Mouse (Mus musculus): ENCODE results near the gene Rpl11. TPM values are rescaled to one million over a fixed set of nuclear protein-coding genes. Genes with fewer than 3 reads are reported as not detected.

Gene Rpl11
- polyA plus RNA-seq, 1 experiment, result 218 TPM

GRCm38 (mm10) chr4:136030968-136031909 lies 22.0 kb downstream of the Rpl11 start:
- 17% methylated on average over 8 of the region's 8 CpGs for WGBS
- TF ChIP-seq CTCF (IDR thresholded peaks at IDR 0.05; ENCODE audit: insufficient read depth, low read length) (no peak), POLR2A (IDR thresholded peaks at IDR 0.05; ENCODE audit: borderline replicate concordance, extremely low read depth, low read depth, low read length) (no peak)
- peaks cover 8% of the 10 kb centered on the region for H3K4me1 ChIP-seq (ENCODE audit: control insufficient read depth, insufficient read depth, low read length)
- DNase-seq, result peak; percentile 20
- H3K4me3 ChIP-seq (replicated peaks; ENCODE audit: extremely low read depth, low read depth, low read length), result no peak overlapping the region

GRCm38 (mm10) chr4:136028689-136029088 lies 24.5 kb downstream of the Rpl11 start:
- 60% methylated on average over 5 of the region's 5 CpGs for WGBS
- TF ChIP-seq POLR2A (IDR thresholded peaks at IDR 0.05; ENCODE audit: borderline replicate concordance, extremely low read depth, low read depth, low read length), result no peak
- no peak for TF ChIP-seq CTCF (IDR thresholded peaks at IDR 0.05; ENCODE audit: insufficient read depth, low read length)
- Histone ChIP-seq H3K4me1 (ENCODE audit: control insufficient read depth, insufficient read depth, low read length) (peaks cover 8% of the 10 kb centered on the region), H3K4me3 (replicated peaks; ENCODE audit: extremely low read depth, low read depth, low read length) (no peak overlapping the region)
- no peak for DNase-seq

- no peak for DNase-seq
- H3K4me1 ChIP-seq (ENCODE audit: control insufficient read depth, insufficient read depth, low read length), result peaks cover 8% of the 10 kb centered on the region
- peak overlapping the region; percentile 6 for H3K4me3 ChIP-seq (replicated peaks; ENCODE audit: extremely low read depth, low read depth, low read length)
- WGBS, result 69% methylated on average over 19 of the region's 19 CpGs
- TF ChIP-seq POLR2A (IDR thresholded peaks at IDR 0.05; ENCODE audit: borderline replicate concordance, extremely low read depth, low read depth, low read length) (no peak), CTCF (IDR thresholded peaks at IDR 0.05; ENCODE audit: insufficient read depth, low read length) (no peak)
These were observed 25.1 kb downstream of the Rpl11 start for GRCm38 (mm10) chr4:136028132-136028564.

- Histone ChIP-seq H3K4me3 (replicated peaks; ENCODE audit: extremely low read depth, low read depth, low read length) (no peak overlapping the region), H3K4me1 (ENCODE audit: control insufficient read depth, insufficient read depth, low read length) (peaks cover 8% of the 10 kb centered on the region)
- WGBS, result 68% methylated on average over 8 of the region's 8 CpGs
- no peak for DNase-seq
- no peak for TF ChIP-seq POLR2A (IDR thresholded peaks at IDR 0.05; ENCODE audit: borderline replicate concordance, extremely low read depth, low read depth, low read length)
- no peak for TF ChIP-seq CTCF (IDR thresholded peaks at IDR 0.05; ENCODE audit: insufficient read depth, low read length)
These were observed 25.7 kb downstream of the Rpl11 start for GRCm38 (mm10) chr4:136027416-136028131.

GRCm38 (mm10) chr4:136025350-136025749 lies 27.9 kb downstream of the Rpl11 start:
- Histone ChIP-seq H3K4me1 (ENCODE audit: control insufficient read depth, insufficient read depth, low read length) (peaks cover 3% of the 10 kb centered on the region; the same call in 1 of the 2 replicates), H3K4me3 (replicated peaks; ENCODE audit: extremely low read depth, low read depth, low read length) (no peak overlapping the region)
- no peak for DNase-seq
- WGBS, result 74% methylated on average over 1 of the region's 1 CpGs
- TF ChIP-seq POLR2A (IDR thresholded peaks at IDR 0.05; ENCODE audit: borderline replicate concordance, extremely low read depth, low read depth, low read length) (no peak), CTCF (IDR thresholded peaks at IDR 0.05; ENCODE audit: insufficient read depth, low read length) (no peak)

GRCm38 (mm10) chr4:136022924-136023323 lies 30.3 kb downstream of the Rpl11 start:
- DNase-seq, result no peak
- Histone ChIP-seq H3K4me1 (ENCODE audit: control insufficient read depth, insufficient read depth, low read length) (peaks cover 7% of the 10 kb centered on the region; the same call in 1 of the 2 replicates), H3K4me3 (replicated peaks; ENCODE audit: extremely low read depth, low read depth, low read length) (no peak overlapping the region)
- WGBS, result 83% methylated on average over 9 of the region's 9 CpGs
- no peak for TF ChIP-seq CTCF (IDR thresholded peaks at IDR 0.05; ENCODE audit: insufficient read depth, low read length)
- TF ChIP-seq POLR2A (IDR thresholded peaks at IDR 0.05; ENCODE audit: borderline replicate concordance, extremely low read depth, low read depth, low read length), result no peak

GRCm38 (mm10) chr4:136021549-136022047 lies 31.6 kb downstream of the Rpl11 start, which contains the start of gene Eloa:
Eloa (minus strand) TSS chr4:136021763.
- TF ChIP-seq POLR2A (IDR thresholded peaks at IDR 0.05; ENCODE audit: borderline replicate concordance, extremely low read depth, low read depth, low read length), result peak; percentile 77; the same call in 1 of the 2 replicates
- no peak for TF ChIP-seq CTCF (IDR thresholded peaks at IDR 0.05; ENCODE audit: insufficient read depth, low read length)
- under 1% methylated on average over 46 of the region's 48 CpGs for WGBS
- peak within 1 kb of the TSS; percentile 92 for H3K4me3 ChIP-seq (replicated peaks; ENCODE audit: extremely low read depth, low read depth, low read length)
- H3K4me1 ChIP-seq (ENCODE audit: control insufficient read depth, insufficient read depth, low read length), result peaks cover 7% of the 10 kb centered on the region; the same call in 1 of the 2 replicates
- DNase-seq, result peak; percentile 100

- Histone ChIP-seq H3K4me1 (ENCODE audit: control insufficient read depth, insufficient read depth, low read length) (peaks cover 10% of the 10 kb centered on the region; the same call in 1 of the 2 replicates), H3K4me3 (replicated peaks; ENCODE audit: extremely low read depth, low read depth, low read length) (peak overlapping the region; percentile 92)
- under 1% methylated on average over 55 of the region's 62 CpGs for WGBS
- peak; percentile 30 for DNase-seq
- TF ChIP-seq CTCF (IDR thresholded peaks at IDR 0.05; ENCODE audit: insufficient read depth, low read length), result no peak
- TF ChIP-seq POLR2A (IDR thresholded peaks at IDR 0.05; ENCODE audit: borderline replicate concordance, extremely low read depth, low read depth, low read length), result no peak
These were observed 32.3 kb downstream of the Rpl11 start for GRCm38 (mm10) chr4:136020743-136021548.
